Mouse (Mus musculus): ENCODE measurements around the gene Gm49387.
"Not testable (repeated sequence)": the region's sequence is repeated elsewhere in the genome, so short reads cannot be mapped to it uniquely, and the experiment has no call there.

Gm49387 gene

GRCm38 (mm10) chr14:31641506-31642155 lies 953 bp upstream of the Gm49387 start:
- in situ Hi-C loops (cut with MboI, MseI), result no loop called here

- in situ Hi-C loops (cut with MboI, MseI), result no loop called here
Observed at GRCm38 (mm10) chr14:31640890-31641505, 320 bp upstream of the Gm49387 start, which contains the start of the genes Btd and Hacl1. Gene Btd, plus strand, starts transcription at chr14:31641028. Gene Hacl1, minus strand, starts transcription at chr14:31641286.

- in situ Hi-C loops (cut with MboI, MseI), result no loop called here
Observed at GRCm38 (mm10) chr14:31630677-31631076, 10.0 kb downstream of the Gm49387 start.

- in situ Hi-C loops (cut with MboI, MseI), result no loop called here
Observed at GRCm38 (mm10) chr14:31622748-31623147, 17.9 kb downstream of the Gm49387 start.

GRCm38 (mm10) chr14:31620591-31621223 lies 20.0 kb downstream of the Gm49387 start:
- in situ Hi-C loops (cut with MboI, MseI), result no loop called here

- in situ Hi-C loops (cut with MboI, MseI), result no loop called here
Observed at GRCm38 (mm10) chr14:31617997-31618396, 22.7 kb downstream of the Gm49387 start.

- in situ Hi-C loops (cut with MboI, MseI), result no loop called here
Observed at GRCm38 (mm10) chr14:31617204-31617603, 23.5 kb downstream of the Gm49387 start.

GRCm38 (mm10) chr14:31613671-31614070 lies 27.0 kb downstream of the Gm49387 start:
- in situ Hi-C loops (cut with MboI, MseI), result no loop called here

GRCm38 (mm10) chr14:31611986-31612385 lies 28.7 kb downstream of the Gm49387 start:
- in situ Hi-C loops (cut with MboI, MseI), result no loop called here

GRCm38 (mm10) chr14:31605514-31605913 lies 35.2 kb downstream of the Gm49387 start:
- in situ Hi-C loops (cut with MboI, MseI), result no loop called here

GRCm38 (mm10) chr14:31604916-31605315 lies 35.8 kb downstream of the Gm49387 start:
- in situ Hi-C loops (cut with MboI, MseI), result no loop called here

- in situ Hi-C loops (cut with MboI, MseI), result not testable (repeated sequence)
Observed at GRCm38 (mm10) chr14:31602616-31602979, 38.1 kb downstream of the Gm49387 start.

- in situ Hi-C loops (cut with MboI, MseI), result no loop called here
Observed at GRCm38 (mm10) chr14:31601908-31602615, 38.6 kb downstream of the Gm49387 start.

- in situ Hi-C loops (cut with MboI, MseI), result no loop called here
Observed at GRCm38 (mm10) chr14:31597446-31597845, 43.2 kb downstream of the Gm49387 start.

GRCm38 (mm10) chr14:31596408-31596807 lies 44.3 kb downstream of the Gm49387 start:
- in situ Hi-C loops (cut with MboI, MseI), result no loop called here

- in situ Hi-C loops (cut with MboI, MseI), result no loop called here
Observed at GRCm38 (mm10) chr14:31594693-31595092, 46.0 kb downstream of the Gm49387 start.

GRCm38 (mm10) chr14:31593036-31593435 lies 47.6 kb downstream of the Gm49387 start:
- in situ Hi-C loops (cut with MboI, MseI), result no loop called here

- in situ Hi-C loops (cut with MboI, MseI), result no loop called here
Observed at GRCm38 (mm10) chr14:31591243-31591642, 49.4 kb downstream of the Gm49387 start, which contains the start of gene Colq. Gene Colq, minus strand, starts transcription at chr14:31591343.

- in situ Hi-C loops (cut with MboI, MseI), result no loop called here
Observed at GRCm38 (mm10) chr14:31586451-31586850, 54.2 kb downstream of the Gm49387 start.

- in situ Hi-C loops (cut with MboI, MseI), result no loop called here
Observed at GRCm38 (mm10) chr14:31583082-31583481, 57.6 kb downstream of the Gm49387 start.

GRCm38 (mm10) chr14:31577966-31578735 lies 62.5 kb downstream of the Gm49387 start:
- in situ Hi-C loops (cut with MboI, MseI), result no loop called here
